Mouse (Mus musculus): ENCODE measurements around the gene Clpp. TPM values are rescaled to one million over a fixed set of nuclear protein-coding genes. Genes with fewer than 3 reads are reported as not detected.

Clpp gene
- total RNA-seq, 2 experiments from 2014 or later = 68.6 to 75.6 TPM

DNA sequence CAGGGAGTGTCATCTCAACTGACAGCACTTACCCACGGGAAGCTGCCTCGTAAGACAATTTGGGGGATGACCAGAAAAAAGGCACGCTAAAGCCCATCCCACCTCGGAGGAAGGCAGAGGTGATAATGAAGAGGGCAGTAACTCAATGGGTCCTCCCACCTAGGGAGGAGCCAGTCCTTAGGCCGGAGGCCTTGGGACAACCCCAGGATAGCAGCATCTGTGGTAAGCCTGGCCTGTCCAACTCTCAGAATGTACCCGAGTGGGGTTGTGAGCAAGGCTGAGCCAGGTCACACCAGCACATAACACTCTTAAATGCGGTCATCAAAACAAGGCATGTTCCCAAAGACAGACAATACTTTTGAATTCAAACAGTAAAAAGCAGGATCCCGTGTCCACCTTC, 39.6 kb downstream of the Clpp start:
- DNase-seq (ENCODE audit: low spot score in 2 of 2) = no peak

DNA sequence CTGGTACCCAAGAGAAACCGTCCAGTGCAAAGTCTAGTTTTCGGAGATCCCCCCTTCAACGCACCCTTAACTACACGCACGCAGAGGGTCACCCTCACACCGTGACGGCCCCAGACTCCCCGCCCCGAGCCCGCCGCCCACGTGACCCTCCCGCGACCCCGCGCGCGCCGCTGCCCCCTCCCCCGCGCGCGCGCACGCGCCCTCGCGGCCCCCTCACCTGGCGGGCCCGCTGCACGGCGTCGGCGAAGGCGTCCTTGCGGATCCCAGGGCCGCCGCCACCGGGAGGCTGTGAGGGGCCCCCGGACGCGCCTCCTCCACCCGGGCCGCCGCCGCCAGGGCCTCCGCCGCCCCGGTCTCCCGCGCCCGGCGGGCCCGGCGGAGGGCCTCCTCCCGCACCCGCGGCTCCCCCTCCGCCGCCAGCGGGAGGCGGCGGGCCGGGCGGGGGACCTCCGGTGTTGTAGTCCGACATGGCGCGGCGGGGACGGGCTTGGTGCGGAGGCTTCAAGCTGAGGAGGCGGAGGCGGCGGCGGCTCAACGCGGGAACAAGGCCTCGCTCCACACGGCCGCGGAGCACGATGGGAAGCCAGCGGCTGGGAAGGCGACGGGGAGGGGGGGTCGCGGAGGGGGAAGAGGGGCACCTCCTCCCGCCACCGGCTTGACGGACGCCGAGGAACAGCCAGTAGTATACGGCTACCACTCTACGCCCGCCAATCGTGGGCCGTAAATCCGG, 41.0 kb downstream of the Clpp start, which contains the start of gene Khsrp:
Gene Khsrp (minus strand): TSS at position 592 of the 730 bp plus-strand sequence.
- no peak for DNase-seq (ENCODE audit: low spot score in 2 of 2)

DNA sequence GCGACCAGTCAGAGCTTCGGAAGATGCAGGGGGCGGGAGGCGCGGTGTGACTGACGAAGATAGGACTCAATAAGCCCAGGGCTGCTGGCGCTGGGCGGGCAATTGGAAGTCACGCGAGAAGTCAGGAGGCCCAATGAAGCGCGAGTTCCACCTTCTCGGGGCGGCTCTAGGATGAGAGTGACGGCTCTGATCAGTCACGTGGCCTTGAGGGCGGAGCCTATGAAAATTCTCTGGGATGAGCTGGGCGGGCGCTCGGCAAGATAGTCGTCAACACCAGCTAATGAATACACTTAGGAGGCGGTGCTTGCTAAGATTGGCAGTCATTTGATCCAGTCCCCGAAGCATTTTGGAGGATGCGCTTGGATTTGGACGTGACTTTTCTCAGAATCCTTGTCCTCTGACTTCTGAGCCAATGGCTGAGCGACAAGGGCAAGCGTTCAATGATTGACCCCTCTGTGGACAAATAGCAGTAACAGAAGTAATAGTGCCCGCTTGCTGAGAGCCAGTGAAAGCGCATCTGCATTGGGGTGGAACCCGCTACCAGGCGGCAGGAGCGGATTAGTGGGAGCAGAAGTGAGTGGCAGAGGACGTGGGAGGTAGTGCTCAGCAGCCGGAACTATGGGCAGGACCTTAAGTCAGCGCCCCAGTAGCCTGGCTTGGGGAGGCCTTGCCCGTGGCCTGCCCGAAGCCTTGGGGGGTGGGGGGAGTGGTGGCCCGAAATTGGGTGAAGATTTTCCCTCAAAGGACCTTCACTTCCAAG, 41.7 kb downstream of the Clpp start:
- DNase-seq (ENCODE audit: low spot score in 2 of 2) = peak; percentile 100

DNA sequence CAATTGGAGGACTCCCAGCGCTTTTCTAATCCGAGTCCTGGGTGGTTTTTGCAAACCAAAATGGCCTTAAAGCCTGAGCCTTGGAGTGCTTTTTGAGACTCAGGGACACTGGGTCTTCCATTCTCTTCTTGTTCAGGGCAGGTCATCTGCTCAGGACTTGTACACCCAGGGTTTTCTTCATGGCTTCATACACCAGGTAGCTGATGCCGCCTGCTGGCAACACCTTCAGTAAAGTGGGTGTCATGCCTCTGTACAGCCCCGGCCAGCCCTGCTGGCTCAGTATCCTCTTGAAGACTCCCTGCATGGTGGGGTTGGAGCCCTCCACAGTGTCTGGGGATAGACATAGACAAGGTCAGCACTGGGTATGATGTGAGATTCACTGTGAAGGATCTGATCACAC, 42.7 kb downstream of the Clpp start:
- no peak for DNase-seq (ENCODE audit: low spot score in 2 of 2)

DNA sequence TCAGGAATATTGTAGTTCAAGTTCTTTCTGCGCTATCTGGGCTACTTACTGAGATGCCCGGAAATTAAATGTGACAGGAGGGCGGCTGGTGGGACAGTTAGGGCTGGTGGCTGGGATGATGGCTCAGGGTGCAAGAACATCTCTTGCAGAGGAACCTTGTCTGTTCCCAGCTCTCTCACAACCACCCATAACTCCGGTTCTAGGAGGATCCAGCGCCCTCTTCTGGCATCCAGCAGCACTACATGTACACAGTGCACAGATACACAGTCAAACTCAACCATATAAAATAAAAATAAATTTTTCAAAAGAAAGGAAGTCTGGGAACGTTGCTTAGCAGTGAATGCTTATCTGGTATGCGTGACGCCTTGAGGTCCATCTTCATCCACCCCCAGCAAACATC, 48.9 kb downstream of the Clpp start:
- no peak for DNase-seq (ENCODE audit: low spot score in 2 of 2)

DNA sequence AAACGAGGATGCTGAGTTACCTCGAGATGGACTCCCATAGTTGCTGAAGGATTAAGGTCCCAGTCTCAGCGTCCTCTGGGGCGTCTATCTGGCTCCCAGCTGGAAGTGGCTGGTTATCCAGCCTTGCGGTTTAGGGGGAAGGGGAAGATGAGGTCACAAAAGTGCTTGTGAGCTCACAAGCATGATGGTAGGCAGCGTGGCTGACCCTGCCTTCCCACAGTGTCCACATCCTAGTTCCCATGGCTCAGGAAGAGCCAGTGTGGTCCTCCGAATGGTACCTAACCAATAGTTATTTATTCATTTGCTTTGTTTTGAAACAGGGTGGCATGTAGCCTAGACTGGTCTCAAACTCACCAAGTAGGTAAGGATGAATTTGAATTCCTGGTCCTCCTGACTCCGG, 51.4 kb downstream of the Clpp start, which contains the start of gene Slc25a41:
Gene Slc25a41 (minus strand): TSS at position 101 of the 400 bp plus-strand sequence.
- DNase-seq (ENCODE audit: low spot score in 2 of 2) = no peak

Other genes with a start within 250 kb of the Clpp start
- 1 to 10 TPM; 1.6 to 3.4 TPM for gene Nrtn, start 232.8 kb upstream of the Clpp start, total RNA-seq (2021)
- gene Dus3l, start 225.5 kb upstream of the Clpp start, total RNA-seq (2021) = 10 to 100 TPM; 63.4 to 68.8 TPM
- gene Prr22, start 220.1 kb upstream of the Clpp start, total RNA-seq (2021) = 1 to 10 TPM in 1 of 2 experiments, under 1 TPM in 1; 0.99 to 1.2 TPM
- 1 to 10 TPM; 4.8 to 5.7 TPM for gene Rfx2, start 159.3 kb upstream of the Clpp start, total RNA-seq (2021)
- gene Acsbg2, start 115.9 kb upstream of the Clpp start, total RNA-seq (2021) = not detected
- under 1 TPM in 1 of 2 experiments, not detected in 1; 0.15 TPM for gene 1700061G19Rik, start 114.8 kb upstream of the Clpp start, total RNA-seq (2021)
- gene Mllt1, start 54.9 kb upstream of the Clpp start, total RNA-seq (2021) = 10 to 100 TPM; 96.2 to 98.2 TPM
- not detected for gene Acer1, start 8.2 kb upstream of the Clpp start, total RNA-seq (2021)
- gene Alkbh7, start 7.0 kb downstream of the Clpp start, total RNA-seq (2021) = 10 to 100 TPM; 25.8 to 27.6 TPM
- gene Pspn, start 9.7 kb downstream of the Clpp start, total RNA-seq (2021) = not detected
- gene Gtf2f1, start 21.0 kb downstream of the Clpp start, total RNA-seq (2021) = 10 to 100 TPM; 67.3 to 68.6 TPM
- under 1 TPM; 0.37 to 0.38 TPM for gene Gm17949, start 21.2 kb downstream of the Clpp start, total RNA-seq (2021)
- gene Khsrp, start 41.2 kb downstream of the Clpp start, total RNA-seq (2021) = 100 to 1,000 TPM; 114 to 117 TPM
- gene Slc25a41, start 51.3 kb downstream of the Clpp start, total RNA-seq (2021) = not detected
- gene Crb3, start 68.8 kb downstream of the Clpp start, total RNA-seq (2021) = 1 to 10 TPM in 1 of 2 experiments, under 1 TPM in 1; 0.71 to 1.2 TPM
- gene Slc25a23, start 69.6 kb downstream of the Clpp start, total RNA-seq (2021) = 100 to 1,000 TPM; 374 to 393 TPM
- 1 to 10 TPM; 1.1 to 1.4 TPM for gene Dennd1c, start 88.2 kb downstream of the Clpp start, total RNA-seq (2021)
- 100 to 1,000 TPM; 515 to 565 TPM for gene Tubb4a, start 97.5 kb downstream of the Clpp start, total RNA-seq (2021)
- gene Tnfsf9, start 115.0 kb downstream of the Clpp start, total RNA-seq (2021) = 1 to 10 TPM; 1.0 to 1.2 TPM
- under 1 TPM in 1 of 2 experiments, not detected in 1; 0.40 TPM for gene Cd70, start 159.5 kb downstream of the Clpp start, total RNA-seq (2021)
- gene Tnfsf14, start 203.9 kb downstream of the Clpp start, total RNA-seq (2021) = not detected
- gene C3, start 237.8 kb downstream of the Clpp start, total RNA-seq (2021) = 1 to 10 TPM; 1.9 to 2.5 TPM

Measured in layer of hippocampus, adult 18-20 months (tissue).